8 mouse cellular contexts compared by ENCODE assay signal in the genomic region with DNA sequence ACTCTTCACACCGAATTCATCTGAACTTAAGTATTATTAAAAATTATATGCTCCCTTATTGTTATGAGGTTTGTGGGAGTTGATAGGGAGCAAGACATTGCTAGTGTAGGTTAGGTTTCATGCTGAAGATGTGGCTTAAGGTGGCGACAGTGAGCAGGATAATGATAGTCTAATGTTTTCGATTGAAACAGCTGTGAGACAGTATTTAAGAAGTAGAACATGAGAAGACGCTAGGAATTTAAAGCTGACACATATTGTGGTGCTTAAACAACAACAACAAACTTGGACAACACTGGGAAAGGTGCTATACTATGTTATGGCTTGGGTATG. TPM values are rescaled to one million over a fixed set of nuclear protein-coding genes. Genes with fewer than 3 reads are reported as not detected.
A peak's percentile ranks its signal among the peaks of the same experiment; 100 is the strongest.
DNase-seq lines count a peak whose midpoint lies in the region; ATAC-seq lines count a peak whose summit lies in the region.

No protein-coding gene starts in this region.

- ATAC-seq in CD4-positive, CD25-positive, alpha-beta regulatory T cell, adult 4 months, result no peak
- no peak for ATAC-seq in limb, embryonic 11.5 days (ENCODE audit: insufficient number of reproducible peaks, low FRiP score, low TSS enrichment, low read depth)
- no peak for ATAC-seq in stomach, embryonic 15.5 days (ENCODE audit: insufficient read depth, low FRiP score, low read depth)

- peak overlapping the region; percentile 76 for H3K4me2 ChIP-seq in limb, embryonic 11.5 days (ENCODE audit: low read depth, severe bottlenecking)
- H3K4me2 ChIP-seq in stomach, embryonic 15.5 days, result peak overlapping the region; percentile 69

- peak overlapping the region; percentile 82 for H3K4me3 ChIP-seq in limb, embryonic 11.5 days (ENCODE audit: low read depth, low read length)
- peak overlapping the region; percentile 98 for H3K4me3 ChIP-seq in stomach, embryonic 15.5 days (replicated peaks)

- H3K36me3 ChIP-seq in limb, embryonic 11.5 days (ENCODE audit: control insufficient read depth, insufficient read depth, low read length), result peaks cover 3% of the 10 kb centered on the region; the same call in 1 of the 2 replicates
- peaks cover 4% of the 10 kb centered on the region; the same call in 1 of the 2 replicates for H3K36me3 ChIP-seq in stomach, embryonic 15.5 days

- peak overlapping the region; percentile 94; the same call in 1 of the 2 replicates for H3K9ac ChIP-seq in limb, embryonic 11.5 days (ENCODE audit: low read length)
- H3K9ac ChIP-seq in stomach, embryonic 15.5 days, result no peak overlapping the region

- 8% methylated on average over 4 of the region's 4 CpGs for WGBS in limb, embryonic 11.5 days
- WGBS in stomach, embryonic 15.5 days, result 2% methylated on average over 4 of the region's 4 CpGs

- H3K9me3 ChIP-seq in limb, embryonic 11.5 days (ENCODE audit: control insufficient read depth, low read length), result no peaks in the 10 kb centered on the region
- no peaks in the 10 kb centered on the region for H3K9me3 ChIP-seq in stomach, embryonic 15.5 days

- no peaks in the 10 kb centered on the region for H3K27me3 ChIP-seq in limb, embryonic 11.5 days (ENCODE audit: control insufficient read depth, insufficient read depth, low read length)
- H3K27me3 ChIP-seq in stomach, embryonic 15.5 days (replicated peaks), result no peaks in the 10 kb centered on the region

- no peaks in the 10 kb centered on the region for H3K4me1 ChIP-seq in limb, embryonic 11.5 days (ENCODE audit: control insufficient read depth, insufficient read depth, low read length)
- 0 out of 2 replicates have a peak, but pooled peaks cover 1% of the 10 kb centered on the region for H3K4me1 ChIP-seq in stomach, embryonic 15.5 days

- H3K27ac ChIP-seq in limb, embryonic 11.5 days (replicated peaks; ENCODE audit: low read depth, low read length), result no peak overlapping the region
- H3K27ac ChIP-seq in stomach, embryonic 15.5 days, result peak overlapping the region; percentile 95

- peak; percentile 41 for DNase-seq in CD4-positive, CD25-positive, alpha-beta regulatory T cell, adult 2 months (ENCODE audit: low read depth, low spot score)
- DNase-seq in thymus, postnatal 0 days (ENCODE audit: low spot score), result peak; percentile 10
- DNase-seq in thymus, adult 18-20 months, result no peak
- DNase-seq in limb, embryonic 11.5 days (ENCODE audit: low spot score), result no peak
- DNase-seq in adrenal gland, adult 2 months, result no peak
- DNase-seq in spleen, adult 18-20 months, result no peak

RNA-seq across cellular contexts. Expression of a gene that starts 0.7 kb away (rescaled TPM):
- polyA plus RNA-seq in CD4-positive, CD25-positive, alpha-beta regulatory T cell, adult 4 months (2017; shearing (Covaris generic)), result 10 to 100 TPM; 38.8 to 57.0 TPM
- 129 and 134 TPM in 2 replicates for polyA plus RNA-seq in thymus, postnatal 0 days (2015; fragmentation: Nextera tagmentation; extraction: Ambion mirVana)
- 165 and 176 TPM in 2 replicates for polyA plus RNA-seq in limb, embryonic 11.5 days (2014; fragmentation: Nextera tagmentation; extraction: Ambion mirVana)
- polyA plus RNA-seq in stomach, embryonic 15.5 days (2015; fragmentation: Nextera tagmentation; extraction: Ambion mirVana), result 218 and 255 TPM in 2 replicates
- 100 to 1,000 TPM in 1 of 2 experiments, 10 to 100 TPM in 1; 96.4 to 103 TPM for total RNA-seq in adrenal gland, adult 2 months (2021)
- 104 and 105 TPM in 2 replicates for polyA plus RNA-seq in adrenal gland, adult 2 months (2012; rRNA removed)

RNA-seq across cellular contexts. Expression of a gene that starts 0.8 kb away (rescaled TPM):
- 10 to 100 TPM; 69.7 to 74.8 TPM for polyA plus RNA-seq in CD4-positive, CD25-positive, alpha-beta regulatory T cell, adult 4 months (2017; shearing (Covaris generic))
- polyA plus RNA-seq in thymus, postnatal 0 days (2015; fragmentation: Nextera tagmentation; extraction: Ambion mirVana), result 46.6 and 46.7 TPM in 2 replicates
- 63.2 and 66.3 TPM in 2 replicates for polyA plus RNA-seq in limb, embryonic 11.5 days (2014; fragmentation: Nextera tagmentation; extraction: Ambion mirVana)
- polyA plus RNA-seq in stomach, embryonic 15.5 days (2015; fragmentation: Nextera tagmentation; extraction: Ambion mirVana), result 48.1 and 55.6 TPM in 2 replicates
- total RNA-seq in adrenal gland, adult 2 months (2021), result 10 to 100 TPM; 47.1 to 49.9 TPM
- polyA plus RNA-seq in adrenal gland, adult 2 months (2012; rRNA removed), result 0.74 and 1.0 TPM in 2 replicates

RNA-seq across cellular contexts. Expression of a gene that starts 50.1 kb away (rescaled TPM):
- polyA plus RNA-seq in CD4-positive, CD25-positive, alpha-beta regulatory T cell, adult 4 months (2017; shearing (Covaris generic)), result 10 to 100 TPM; 19.7 to 30.3 TPM
- polyA plus RNA-seq in thymus, postnatal 0 days (2015; fragmentation: Nextera tagmentation; extraction: Ambion mirVana), result 17.8 and 24.8 TPM in 2 replicates
- 20.1 and 21.0 TPM in 2 replicates for polyA plus RNA-seq in limb, embryonic 11.5 days (2014; fragmentation: Nextera tagmentation; extraction: Ambion mirVana)
- polyA plus RNA-seq in stomach, embryonic 15.5 days (2015; fragmentation: Nextera tagmentation; extraction: Ambion mirVana), result 19.4 and 20.3 TPM in 2 replicates
- total RNA-seq in adrenal gland, adult 2 months (2021), result 100 to 1,000 TPM; 125 to 149 TPM
- polyA plus RNA-seq in adrenal gland, adult 2 months (2012; rRNA removed), result 23.5 and 26.2 TPM in 2 replicates

Comparison
In these comparisons a context has a peak if more than half of its experiments do, and no peak if none do; other contexts are left out.
1. DNase-seq: peak in CD4-positive, CD25-positive, alpha-beta regulatory T cell, adult 2 months (single experiment) and thymus, postnatal 0 days (single experiment); none in thymus, adult 18-20 months (0 of 2), limb, embryonic 11.5 days (single experiment), adrenal gland, adult 2 months (single experiment) and spleen, adult 18-20 months (0 of 2).
2. RNA of a gene that starts 0.8 kb away (polyA plus RNA-seq): 69.7 to 74.8 TPM in CD4-positive, CD25-positive, alpha-beta regulatory T cell, adult 4 months, 63.2 to 66.3 TPM in limb, embryonic 11.5 days, 48.1 to 55.6 TPM in stomach, embryonic 15.5 days and 46.6 to 46.7 TPM in thymus, postnatal 0 days; 0.74 to 1.0 TPM in adrenal gland, adult 2 months; every median in the first group is over 10 times any median in the second.